ENCODE assay signal across 8 mouse cellular contexts in the genomic region with DNA sequence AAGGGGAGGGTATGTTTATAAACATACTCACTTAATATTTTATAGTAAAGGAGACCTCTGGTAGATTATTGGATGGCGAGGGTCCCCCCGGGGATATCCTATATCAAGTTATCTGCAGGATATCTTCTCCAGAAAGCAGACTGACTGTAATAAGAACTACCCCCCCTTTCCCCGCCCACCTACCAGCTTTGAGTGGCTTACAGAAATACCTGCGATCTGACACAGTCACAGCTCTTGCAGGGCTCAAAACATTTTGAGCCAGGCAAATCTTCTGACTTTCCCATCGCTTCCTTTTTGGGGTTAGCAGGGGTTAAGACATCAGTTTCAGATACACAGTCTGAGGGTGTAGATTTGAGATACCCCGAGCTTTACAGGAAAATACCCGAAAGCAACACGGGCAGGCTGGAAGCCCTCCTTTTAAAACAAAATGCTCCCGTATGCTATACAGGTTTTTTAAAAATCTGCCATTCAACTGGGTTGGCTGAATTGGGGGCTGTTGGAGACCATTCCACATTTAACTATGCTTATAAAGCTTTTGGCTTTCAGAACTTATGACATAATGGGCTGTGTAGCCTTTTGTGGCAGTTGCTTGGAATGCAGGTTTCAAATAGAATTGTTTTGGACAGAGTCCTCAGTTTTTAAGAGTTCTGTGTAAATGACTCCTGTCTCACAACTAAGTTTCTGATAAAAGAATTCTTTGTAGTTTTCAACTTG. TPM values are rescaled to one million over a fixed set of nuclear protein-coding genes. Genes with fewer than 3 reads are reported as not detected.
DNase-seq lines count a peak whose midpoint lies in the region; ATAC-seq and TF ChIP-seq lines count a peak whose summit lies in the region.

No protein-coding gene starts in this region.

- WGBS in heart, embryonic 12.5 days, result 9% methylated on average over 9 of the region's 9 CpGs
- 9% methylated on average over 9 of the region's 9 CpGs for WGBS in heart, embryonic 16.5 days
- WGBS in lung, embryonic 14.5 days, result 6% methylated on average over 9 of the region's 9 CpGs

- no peak for DNase-seq in heart, adult 9 months (ENCODE audit: low spot score in 2 of 2)
- peak; percentile 34 for DNase-seq in adipocyte (ENCODE audit: low spot score)
- DNase-seq in lung, embryonic 14.5 days, result peak; percentile 52
- DNase-seq in thymus, adult 18-20 months, result peak; percentile 15 to 38
- DNase-seq in gastrocnemius, postnatal 36 days, result no peak

- H3K9me3 ChIP-seq in heart, embryonic 12.5 days (replicated peaks), result no peaks in the 10 kb centered on the region
- H3K9me3 ChIP-seq in heart, embryonic 16.5 days (replicated peaks; ENCODE audit: control insufficient read depth, low read length), result no peaks in the 10 kb centered on the region
- H3K9me3 ChIP-seq in lung, embryonic 14.5 days (ENCODE audit: low read depth, low read length), result no peaks in the 10 kb centered on the region

- H3K4me1 ChIP-seq in heart, embryonic 12.5 days (replicated peaks), result peaks cover 45% of the 10 kb centered on the region
- peaks cover 50% of the 10 kb centered on the region for H3K4me1 ChIP-seq in heart, embryonic 16.5 days (ENCODE audit: control insufficient read depth, insufficient read depth, low read length)
- peaks cover 9% of the 10 kb centered on the region; the same call in 1 of the 2 replicates for H3K4me1 ChIP-seq in lung, embryonic 14.5 days (ENCODE audit: insufficient read depth)

- H3K4me2 ChIP-seq in heart, embryonic 12.5 days, result peak overlapping the region; percentile 89
- H3K4me2 ChIP-seq in heart, embryonic 16.5 days (ENCODE audit: low read depth, low read length), result peak overlapping the region; percentile 80
- peak overlapping the region; percentile 88 for H3K4me2 ChIP-seq in lung, embryonic 14.5 days

- intact Hi-C loops in gastrocnemius, postnatal 36 days (cut with DNase I), result loop anchor here (5.0 kb wide), 3 partner anchors 55 to 330 kb away; no protein-coding TSS in a partner anchor

- H3K27me3 ChIP-seq in heart, embryonic 12.5 days (replicated peaks), result no peaks in the 10 kb centered on the region
- H3K27me3 ChIP-seq in heart, embryonic 16.5 days (ENCODE audit: control insufficient read depth, insufficient read depth, low read length), result no peaks in the 10 kb centered on the region
- no peaks in the 10 kb centered on the region for H3K27me3 ChIP-seq in lung, embryonic 14.5 days (ENCODE audit: insufficient read depth, low read length)

- H3K9ac ChIP-seq in heart, embryonic 12.5 days, result peak overlapping the region; percentile 95
- peak overlapping the region; percentile 99 for H3K9ac ChIP-seq in heart, embryonic 16.5 days (ENCODE audit: low read length)
- peak overlapping the region; percentile 94 for H3K9ac ChIP-seq in lung, embryonic 14.5 days

- no peak for ATAC-seq in heart, embryonic 12.5 days (ENCODE audit: insufficient number of reproducible peaks, low FRiP score)
- ATAC-seq in heart, embryonic 16.5 days (replicated peaks; ENCODE audit: extremely low read depth, insufficient read depth, low FRiP score), result no peak
- ATAC-seq in lung, embryonic 14.5 days (ENCODE audit: insufficient read depth), result no peak
- ATAC-seq in erythroid progenitor cell, adult 5-6 weeks (replicated peaks; ENCODE audit: low FRiP score, poor library complexity, severe bottlenecking), result no peak

- no peaks in the 10 kb centered on the region for H3K36me3 ChIP-seq in heart, embryonic 12.5 days
- no peaks in the 10 kb centered on the region for H3K36me3 ChIP-seq in heart, embryonic 16.5 days (ENCODE audit: control insufficient read depth, insufficient read depth)
- no peaks in the 10 kb centered on the region for H3K36me3 ChIP-seq in lung, embryonic 14.5 days (ENCODE audit: insufficient read depth)

- peak overlapping the region; percentile 87 for H3K4me3 ChIP-seq in heart, embryonic 12.5 days
- H3K4me3 ChIP-seq in heart, embryonic 16.5 days (ENCODE audit: low read length), result peak overlapping the region; percentile 94
- H3K4me3 ChIP-seq in lung, embryonic 14.5 days (ENCODE audit: low read depth, low read length), result peak overlapping the region; percentile 83

- H3K27ac ChIP-seq in heart, embryonic 12.5 days (ENCODE audit: poor library complexity, severe bottlenecking), result peak overlapping the region; percentile 52
- H3K27ac ChIP-seq in heart, embryonic 16.5 days (ENCODE audit: low read length), result peak overlapping the region; percentile 99; the same call in 1 of the 2 replicates
- no peak overlapping the region for H3K27ac ChIP-seq in lung, embryonic 14.5 days (ENCODE audit: low read depth)

- TF ChIP-seq CTCF in lung, embryonic 14.5 days (IDR thresholded peaks at IDR 0.05; ENCODE audit: low read depth), result no peak

RNA-seq across cellular contexts. Expression of a gene that starts 2.0 kb away (rescaled TPM):
- 29.4 and 29.6 TPM in 2 replicates for polyA plus RNA-seq in heart, embryonic 12.5 days (2016; fragmentation: Nextera tagmentation; extraction: Ambion mirVana)
- polyA plus RNA-seq in heart, embryonic 16.5 days (2015; fragmentation: Nextera tagmentation; extraction: Ambion mirVana), result 25.7 and 27.7 TPM in 2 replicates
- 40.4 and 42.8 TPM in 2 replicates for polyA plus RNA-seq in lung, embryonic 14.5 days (2014; fragmentation: Nextera tagmentation; extraction: Ambion mirVana)
- 0.42 and 1.4 TPM in 2 replicates for total RNA-seq in erythroid progenitor cell, adult 5-6 weeks (2015; ENCODE audit: low replicate concordance)
- total RNA-seq in erythroid progenitor cell, adult 5-6 weeks (2017; ENCODE audit: low replicate concordance), result 2.3 and 3.2 TPM in 2 replicates
- total RNA-seq in gastrocnemius, postnatal 36 days (2021), result 10 to 100 TPM; 14.2 to 14.4 TPM

Comparison
In these comparisons a context has a peak if more than half of its experiments do, and no peak if none do; other contexts are left out.
1. DNase-seq: peak in adipocyte (single experiment), lung, embryonic 14.5 days (single experiment) and thymus, adult 18-20 months (2 of 2); none in heart, adult 9 months (0 of 2) and gastrocnemius, postnatal 36 days (0 of 2).
2. Peak in every context shown above with its lines, with median percentiles within 50 percentile points of each other: H3K4me2 ChIP-seq, H3K4me3 ChIP-seq and H3K9ac ChIP-seq.